Mouse (Mus musculus) mammary gland, adult 2 months (tissue): ENCODE results near the gene Gm39653. TPM values are rescaled to one million over a fixed set of nuclear protein-coding genes. Genes with fewer than 3 reads are reported as not detected.

Source experiments
- polyA plus RNA-seq: library from polyadenylated mRNA; depleted of rRNA; stranded (reverse); fragments of >200 nt; gene quantifications from 2 replicates; pipeline ENCODE4 v1.2.3, GENCODE M21; 2012; ENCODE audit warnings: low replicate concordance; rRNA removed

Gm39653 gene
- polyA plus RNA-seq, result not detected in 2 replicates

GRCm38 (mm10) chr1:63615668-63616067 is at the start of gene Gm39653:
Gene Gm39653 (plus strand): TSS chr1:63615968.

Other genes with a start within 250 kb of the Gm39653 start
- gene Adam23, start 170.1 kb upstream of the Gm39653 start, polyA plus RNA-seq, result 16.9 and 17.9 TPM in 2 replicates
- not detected in 2 replicates for gene Dytn, start 71.0 kb downstream of the Gm39653 start, polyA plus RNA-seq
- gene Mdh1b, start 114.3 kb downstream of the Gm39653 start, polyA plus RNA-seq, result not detected in 2 replicates
- 1.9 and 5.9 TPM in 2 replicates for gene Fastkd2, start 114.6 kb downstream of the Gm39653 start, polyA plus RNA-seq
- gene 4933402D24Rik, start 153.3 kb downstream of the Gm39653 start, polyA plus RNA-seq, result not detected in 2 replicates